Mouse (Mus musculus) heart, postnatal 36 days (tissue): ENCODE data around the gene Pgm2l1. TPM values are rescaled to one million over a fixed set of nuclear protein-coding genes. Genes with fewer than 3 reads are reported as not detected.

Source experiments
- DNase-seq, 2 experiments: peaks; one replicate each; pipeline ENCODE4 v3.0.0; 2021 to 2022
- intact Hi-C: fragments of 180-260 bp; cut with DNase I; formaldehyde crosslinking; loops from one replicate; pipeline ENCODE4 v1.15.1; 2025
- total RNA-seq, 2 experiments: library from RNA; stranded (reverse); gene quantifications; 2 replicates each; pipeline ENCODE4 v1.2.3; 2021

Gene Pgm2l1
- total RNA-seq, 2 experiments from 2014 or later: 6.4 to 8.6 TPM

GRCm38 (mm10) chr7:100287748-100288578, 60.8 kb downstream of the Pgm2l1 start:
- DNase-seq: peak; percentile 37 to 53
- intact Hi-C loops: no loop called here

GRCm38 (mm10) chr7:100288622-100289021, 61.4 kb downstream of the Pgm2l1 start:
- intact Hi-C loops: no loop called here
- peak; percentile 17 to 23 for DNase-seq

GRCm38 (mm10) chr7:100293546-100293945, 66.4 kb downstream of the Pgm2l1 start:
- DNase-seq: no peak
- intact Hi-C loops: no loop called here

GRCm38 (mm10) chr7:100295745-100296144, 68.6 kb downstream of the Pgm2l1 start:
- intact Hi-C loops: no loop called here
- DNase-seq: no peak

GRCm38 (mm10) chr7:100296699-100297098, 69.5 kb downstream of the Pgm2l1 start:
- intact Hi-C loops: no loop called here
- no peak for DNase-seq

- no peak for DNase-seq
- intact Hi-C loops: no loop called here
These were observed 71.8 kb downstream of the Pgm2l1 start for GRCm38 (mm10) chr7:100298861-100299510.

- intact Hi-C loops: no loop called here
- DNase-seq: no peak
These were observed 74.2 kb downstream of the Pgm2l1 start for GRCm38 (mm10) chr7:100301390-100301789.

GRCm38 (mm10) chr7:100302316-100302715, 75.1 kb downstream of the Pgm2l1 start:
- intact Hi-C loops: no loop called here
- peak; percentile 34 to 37 for DNase-seq

- intact Hi-C loops: no loop called here
- no peak for DNase-seq
These were observed 78.7 kb downstream of the Pgm2l1 start for GRCm38 (mm10) chr7:100305894-100306293.

- intact Hi-C loops: no loop called here
- no peak for DNase-seq
These were observed 80.9 kb downstream of the Pgm2l1 start for GRCm38 (mm10) chr7:100307872-100308653.

- no peak for DNase-seq
- intact Hi-C loops: no loop called here
These were observed 82.0 kb downstream of the Pgm2l1 start for GRCm38 (mm10) chr7:100309216-100309615.

GRCm38 (mm10) chr7:100309679-100310078, 82.5 kb downstream of the Pgm2l1 start:
- intact Hi-C loops: no loop called here
- DNase-seq: no peak

GRCm38 (mm10) chr7:100310290-100310689, 83.1 kb downstream of the Pgm2l1 start:
- intact Hi-C loops: no loop called here
- DNase-seq: no peak

GRCm38 (mm10) chr7:100312716-100313115, 85.5 kb downstream of the Pgm2l1 start:
- intact Hi-C loops: no loop called here

GRCm38 (mm10) chr7:100316924-100317323, 89.7 kb downstream of the Pgm2l1 start:
- DNase-seq: no peak
- intact Hi-C loops: no loop called here

More at GRCm38 (mm10) chr7:100312716-100313115, 85.5 kb downstream of the Pgm2l1 start:
- DNase-seq: no peak

- DNase-seq: no peak
These were observed 90.3 kb downstream of the Pgm2l1 start for GRCm38 (mm10) chr7:100317534-100317933.

GRCm38 (mm10) chr7:100323721-100324120, 96.5 kb downstream of the Pgm2l1 start:
- DNase-seq: no peak
- intact Hi-C loops: loop anchor here (1.0 kb wide), 1 partner anchor 43 kb away; no protein-coding TSS in a partner anchor

More at GRCm38 (mm10) chr7:100317534-100317933, 90.3 kb downstream of the Pgm2l1 start:
- intact Hi-C loops: no loop called here

- peak; percentile 21 to 62 for DNase-seq
- intact Hi-C loops: no loop called here
These were observed 98.3 kb downstream of the Pgm2l1 start for GRCm38 (mm10) chr7:100325482-100325881.

GRCm38 (mm10) chr7:100327514-100327913, 100.3 kb downstream of the Pgm2l1 start:
- no peak for DNase-seq
- intact Hi-C loops: no loop called here
